Mouse (Mus musculus) megakaryocyte, embryonic 14.5 days (primary cell): ENCODE measurements at regions not wholly inside any gene's neighbourhood (a gene's known extent, or its start where the extent isn't known, plus 50 kb on each side); places are given as distances from the start of the nearest gene placed in this dataset.

ENCODE experiments used
- FLI1 ChIP-seq: IDR thresholded peaks from 2 replicates; pipeline ENCODE4 v1.6.1; 2012; ENCODE audit warnings: low read length, inconsistent platforms, mixed read lengths
- GATA1 ChIP-seq: IDR thresholded peaks from 3 replicates; pipeline ENCODE4 v1.6.1; 2012; ENCODE audit warnings: mixed read lengths, low read length, inconsistent platforms, borderline replicate concordance

DNA sequence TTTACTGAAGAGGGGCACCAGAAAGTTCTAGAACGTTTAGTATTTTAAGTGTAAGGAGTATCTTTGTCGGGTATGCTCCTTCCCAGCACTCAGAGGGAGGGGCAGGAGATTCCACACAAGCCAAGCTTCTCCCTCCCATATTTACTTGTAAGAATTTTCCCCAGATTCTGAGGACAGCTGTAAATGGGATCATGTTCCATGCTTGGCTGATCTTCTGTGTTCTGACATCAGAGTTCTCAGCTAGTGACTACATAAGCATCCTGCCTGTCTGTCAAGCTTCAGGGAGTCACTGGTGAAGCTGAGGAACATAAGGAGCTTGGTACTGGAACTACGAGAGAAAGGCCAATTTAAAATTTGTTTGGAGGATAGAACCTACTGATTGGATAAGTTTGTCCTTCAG lies 464.9 kb downstream of the Kcnj2 start:
- no peak for TF ChIP-seq GATA1
- TF ChIP-seq FLI1, result no peak
